Mouse (Mus musculus): Measurements from ENCODE around the gene Med13. TPM values are rescaled to one million over a fixed set of nuclear protein-coding genes. Genes with fewer than 3 reads are reported as not detected.

Med13 gene
- total RNA-seq, 2 experiments from 2014 or later, result 50.5 to 65.0 TPM

Other genes with a start within 250 kb of the Med13 start
- under 1 TPM; 0.07 to 0.23 TPM for gene Brip1, start 156.4 kb downstream of the Med13 start, total RNA-seq (2021)
- gene Ints2, start 100.0 kb downstream of the Med13 start, total RNA-seq (2021), result 10 to 100 TPM; 21.0 to 28.2 TPM
- 10 to 100 TPM; 21.3 to 35.0 TPM for gene Rnft1, start 127.1 kb upstream of the Med13 start, total RNA-seq (2021)
- 10 to 100 TPM; 33.7 to 38.4 TPM for gene Rps6kb1, start 187.2 kb upstream of the Med13 start, total RNA-seq (2021)
- gene Tubd1, start 187.4 kb upstream of the Med13 start, total RNA-seq (2021), result 1 to 10 TPM; 5.3 to 6.1 TPM

Measured in left cerebral cortex, postnatal 36 days (tissue).